Mouse (Mus musculus) myocyte (in vitro differentiated cells): ENCODE measurements around the gene Larp1b. TPM values are rescaled to one million over a fixed set of nuclear protein-coding genes. Genes with fewer than 3 reads are reported as not detected.

ENCODE experiments used
- H3K27me3 ChIP-seq: one replicate; pipeline ENCODE4 v1.6.1; 2011; ENCODE audit not compliant: control insufficient read depth, insufficient read depth, insufficient read length
- H3K36me3 ChIP-seq: one replicate; pipeline ENCODE4 v1.6.1; 2011; ENCODE audit not compliant: control insufficient read depth, insufficient read depth
- H3K4me2 ChIP-seq: one replicate; pipeline ENCODE4 v1.6.1; 2011; ENCODE audit warnings: low read depth, control low read depth
- H3K4me3 ChIP-seq: one replicate; pipeline ENCODE4 v1.5.1; 2011; ENCODE audit warnings: mild to moderate bottlenecking, control low read depth, moderate library complexity
- H3K79me2 ChIP-seq: one replicate; pipeline ENCODE4 v1.6.1; 2011; ENCODE audit not compliant: control insufficient read depth, insufficient read depth
- H3ac ChIP-seq: one replicate; pipeline ENCODE4 v1.6.1; 2011; ENCODE audit not compliant: control insufficient read depth, insufficient read length
- CEBPB ChIP-seq: IDR thresholded peaks from 2 replicates; pipeline ENCODE4 v1.6.1; 2011; ENCODE audit warnings: mild to moderate bottlenecking, moderate library complexity; ENCODE audit not compliant: poor library complexity, insufficient read depth, severe bottlenecking
- E2F4 ChIP-seq: IDR thresholded peaks from one replicate; pipeline ENCODE4 v1.6.1; 2011; ENCODE audit warnings: mild to moderate bottlenecking, control low read depth, moderate library complexity; ENCODE audit not compliant: insufficient read depth
- MAX ChIP-seq: IDR thresholded peaks from one replicate; pipeline ENCODE4 v1.6.1; 2011; ENCODE audit warnings: low read depth, mild to moderate bottlenecking, control low read depth
- MYOD1 ChIP-seq, 3 experiments: IDR thresholded peaks; one replicate each; pipeline ENCODE4 v1.6.1; 2011; ENCODE audit warnings: control low read depth in 2 of 3, low read depth in 2 of 3, mild to moderate bottlenecking in 2 of 3, moderate library complexity in 1 of 3; ENCODE audit not compliant: insufficient read length in 2 of 3, control insufficient read depth in 1 of 3
- MYOG ChIP-seq, 3 experiments: IDR thresholded peaks; one replicate each; pipeline ENCODE4 v1.6.1; 2011; ENCODE audit warnings: control low read depth in 2 of 3, low read depth in 2 of 3, mild to moderate bottlenecking in 2 of 3; ENCODE audit not compliant: insufficient read length in 2 of 3, control insufficient read depth in 1 of 3, insufficient read depth in 1 of 3
- POLR2A ChIP-seq: IDR thresholded peaks from one replicate; pipeline ENCODE4 v1.6.1; 2011; ENCODE audit warnings: low read depth, mild to moderate bottlenecking, control low read depth, moderate library complexity; ENCODE audit not compliant: insufficient read length
- POLR2AphosphoS2 ChIP-seq: IDR thresholded peaks from one replicate; pipeline ENCODE4 v1.6.1; 2011; ENCODE audit warnings: low read depth, control low read depth; ENCODE audit not compliant: insufficient read length
- REST ChIP-seq: IDR thresholded peaks from one replicate; pipeline ENCODE4 v1.6.1; 2011; ENCODE audit warnings: mild to moderate bottlenecking, control low read depth, moderate library complexity; ENCODE audit not compliant: insufficient read depth, insufficient read length
- SRF ChIP-seq: IDR thresholded peaks from one replicate; pipeline ENCODE4 v1.6.1; 2011; ENCODE audit warnings: low read depth; ENCODE audit not compliant: control insufficient read depth, insufficient read length
- TCF12 ChIP-seq: IDR thresholded peaks from one replicate; pipeline ENCODE4 v1.6.1; 2011; ENCODE audit warnings: mild to moderate bottlenecking, control low read depth; ENCODE audit not compliant: poor library complexity, insufficient read depth, severe bottlenecking
- TCF3 ChIP-seq: IDR thresholded peaks from one replicate; pipeline ENCODE4 v1.6.1; 2011; ENCODE audit warnings: low read depth, control low read depth; ENCODE audit not compliant: insufficient read length
- USF1 ChIP-seq: IDR thresholded peaks from one replicate; pipeline ENCODE4 v1.6.1; 2011; ENCODE audit warnings: low read depth, mild to moderate bottlenecking, control low read depth, moderate library complexity
- polyA plus RNA-seq: library from polyadenylated mRNA; unstranded; fragments of >200 nt; fragmentation: generic; extraction: Trizol; gene quantifications from one replicate; pipeline ENCODE4 v1.2.1, GENCODE M21; 2012; ENCODE audit warnings: missing spikeins

Larp1b gene
- polyA plus RNA-seq, 1 experiment = 10.1 TPM

- peak overlapping the region; percentile 83 for H3ac ChIP-seq
- TF ChIP-seq MYOD1 (IDR thresholded peaks at IDR 0.05; ENCODE audit: control insufficient read depth in 1 of 3, insufficient read length in 2 of 3, low read depth in 2 of 3) (peak in 1 of 3 experiments; percentile 48), USF1 (no peak)
- H3K27me3 ChIP-seq = no peaks in the 10 kb centered on the region
- H3K79me2 ChIP-seq = no peaks in the 10 kb centered on the region
- H3K4me3 ChIP-seq = peak overlapping the region; percentile 58
- no peaks in the 10 kb centered on the region for H3K36me3 ChIP-seq
- H3K4me2 ChIP-seq = peak overlapping the region; percentile 99
These were observed 424 bp downstream of the Larp1b start for GRCm38 (mm10) chr3:40949903-40950600.

- H3K4me3 ChIP-seq = peak overlapping the region; percentile 58
- H3K27me3 ChIP-seq = no peaks in the 10 kb centered on the region
- TF ChIP-seq TCF12 (no peak), MYOD1 (IDR thresholded peaks at IDR 0.05; ENCODE audit: control insufficient read depth in 1 of 3, insufficient read length in 2 of 3, low read depth in 2 of 3) (peak in 2 of 3 experiments; percentile 4 to 40), USF1 (no peak), MYOG (IDR thresholded peaks at IDR 0.05; ENCODE audit: control insufficient read depth in 1 of 3, insufficient read depth in 1 of 3, insufficient read length in 2 of 3, low read depth in 2 of 3) (peak in 1 of 3 experiments; percentile 38), POLR2AphosphoS2 (no peak), SRF (no peak), MAX (no peak), TCF3 (no peak), REST (no peak)
- H3K4me2 ChIP-seq = peak overlapping the region; percentile 99
- no peaks in the 10 kb centered on the region for H3K79me2 ChIP-seq
- H3K36me3 ChIP-seq = no peaks in the 10 kb centered on the region
- H3ac ChIP-seq = peak overlapping the region; percentile 83
These were observed 1.1 kb downstream of the Larp1b start for GRCm38 (mm10) chr3:40950601-40951201.

- H3ac ChIP-seq = peak overlapping the region; percentile 83
- H3K79me2 ChIP-seq = peaks cover 3% of the 10 kb centered on the region
- TF ChIP-seq MYOD1 (IDR thresholded peaks at IDR 0.05; ENCODE audit: control insufficient read depth in 1 of 3, insufficient read length in 2 of 3, low read depth in 2 of 3) (no peak), USF1 (no peak), SRF (no peak), CEBPB (no peak)
- H3K4me3 ChIP-seq = peak overlapping the region; percentile 58
- H3K36me3 ChIP-seq = no peaks in the 10 kb centered on the region
- H3K27me3 ChIP-seq = no peaks in the 10 kb centered on the region
- H3K4me2 ChIP-seq = peak overlapping the region; percentile 99
These were observed 1.7 kb downstream of the Larp1b start for GRCm38 (mm10) chr3:40951365-40951764.

DNA sequence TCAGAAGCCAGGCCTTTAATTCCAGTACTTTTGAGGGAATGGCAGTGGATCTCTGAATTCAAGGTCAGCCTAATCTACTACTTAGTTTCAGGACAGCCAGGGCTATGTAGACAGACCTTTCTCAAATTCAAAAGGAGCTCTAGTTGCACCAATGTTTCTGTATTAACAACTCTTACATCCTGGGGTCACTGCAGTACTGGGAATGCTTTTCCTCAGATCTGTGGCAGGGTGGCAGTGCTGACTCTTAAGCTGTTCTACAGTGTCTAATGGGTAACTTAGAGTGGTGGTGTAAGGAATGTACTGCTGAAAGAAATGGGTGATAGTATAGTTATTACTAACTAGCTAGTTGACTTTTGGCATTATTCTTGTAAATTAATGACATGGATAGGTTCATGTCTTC lies 3.0 kb downstream of the Larp1b start:
- TF ChIP-seq SRF = no peak
- TF ChIP-seq POLR2A = no peak
- no peak for TF ChIP-seq TCF12
- no peak for TF ChIP-seq E2F4
- TF ChIP-seq CEBPB = no peak
- Histone ChIP-seq H3K4me2 (no peak overlapping the region), H3K27me3 (no peaks in the 10 kb centered on the region), H3ac (no peak overlapping the region), H3K36me3 (no peaks in the 10 kb centered on the region), H3K4me3 (no peak overlapping the region), H3K79me2 (peaks cover 6% of the 10 kb centered on the region)

GRCm38 (mm10) chr3:40954792-40955191 lies 5.2 kb downstream of the Larp1b start:
- Histone ChIP-seq H3K4me3 (no peak overlapping the region), H3K36me3 (no peaks in the 10 kb centered on the region), H3K27me3 (no peaks in the 10 kb centered on the region), H3K79me2 (peaks cover 6% of the 10 kb centered on the region), H3ac (no peak overlapping the region), H3K4me2 (no peak overlapping the region)
- TF ChIP-seq USF1 = no peak
- no peak for TF ChIP-seq SRF
- no peak for TF ChIP-seq CEBPB
- no peak for TF ChIP-seq MYOD1 (IDR thresholded peaks at IDR 0.05; ENCODE audit: control insufficient read depth in 1 of 3, insufficient read length in 2 of 3, low read depth in 2 of 3)
- no peak for TF ChIP-seq POLR2A
- TF ChIP-seq REST = no peak
- no peak for TF ChIP-seq TCF3
- TF ChIP-seq MAX = no peak
